Mouse (Mus musculus): ENCODE results near the gene Gm8050. TPM values are rescaled to one million over a fixed set of nuclear protein-coding genes. Genes with fewer than 3 reads are reported as not detected.
"Not testable (repeated sequence)": the region's sequence is repeated elsewhere in the genome, so short reads cannot be mapped to it uniquely, and the experiment has no call there.

Gm8050 gene
- not detected in 2 replicates for polyA plus RNA-seq (2015; fragmentation: Nextera tagmentation; extraction: Ambion mirVana)

- not testable (repeated sequence) for H3K9ac ChIP-seq; H3K9me3 ChIP-seq; ATAC-seq (ENCODE audit: low FRiP score, low read depth); H3K27ac ChIP-seq; H3K4me1 ChIP-seq; H3K4me2 ChIP-seq (replicated peaks); H3K27me3 ChIP-seq; H3K36me3 ChIP-seq; H3K4me3 ChIP-seq
- 64% methylated on average over 1 of the region's 2 CpGs for WGBS
Observed at GRCm38 (mm10) chr14:6720151-6720550, at the start of gene Gm8050. Gm8050 (minus strand) TSS chr14:6720251.

- H3K4me3 ChIP-seq, result peak overlapping the region; percentile 47
- not testable (repeated sequence) for H3K36me3 ChIP-seq; H3K27me3 ChIP-seq; H3K27ac ChIP-seq; ATAC-seq (ENCODE audit: low FRiP score, low read depth); H3K4me1 ChIP-seq; H3K9me3 ChIP-seq; H3K9ac ChIP-seq
- H3K4me2 ChIP-seq (replicated peaks), result peak overlapping the region; percentile 61
- WGBS, result 0% methylated on average over 2 of the region's 13 CpGs
Observed at GRCm38 (mm10) chr14:6757231-6757536, 37.1 kb upstream of the Gm8050 start.

GRCm38 (mm10) chr14:6756384-6757230 lies 36.6 kb upstream of the Gm8050 start:
- H3K4me1 ChIP-seq; H3K9me3 ChIP-seq; H3K27me3 ChIP-seq; ATAC-seq (ENCODE audit: low FRiP score, low read depth); H3K36me3 ChIP-seq; H3K27ac ChIP-seq: not testable (repeated sequence)
- peak overlapping the region; percentile 47 for H3K4me3 ChIP-seq
- H3K9ac ChIP-seq, result peak overlapping the region; percentile 55; the same call in 1 of the 2 replicates
- peak overlapping the region; percentile 61 for H3K4me2 ChIP-seq (replicated peaks)
- WGBS, result under 1% methylated on average over 37 of the region's 67 CpGs

GRCm38 (mm10) chr14:6742232-6742631 lies 22.2 kb upstream of the Gm8050 start, which contains the start of gene Gm3636:
Gm3636 (minus strand) TSS chr14:6742332.
- H3K27ac ChIP-seq; H3K27me3 ChIP-seq; ATAC-seq (ENCODE audit: low FRiP score, low read depth); H3K4me3 ChIP-seq; H3K4me1 ChIP-seq; H3K9me3 ChIP-seq; H3K36me3 ChIP-seq; H3K4me2 ChIP-seq (replicated peaks); H3K9ac ChIP-seq: not testable (repeated sequence)
- no CpG with 5 or more reads among the region's 2 CpGs for WGBS

GRCm38 (mm10) chr14:6684070-6684469 lies 36.0 kb downstream of the Gm8050 start, which contains the start of gene Gm10251:
Gm10251 (minus strand) TSS chr14:6684170.
- not testable (repeated sequence) for H3K4me2 ChIP-seq (replicated peaks); H3K27me3 ChIP-seq; H3K4me3 ChIP-seq; H3K36me3 ChIP-seq; H3K9ac ChIP-seq; H3K9me3 ChIP-seq; H3K27ac ChIP-seq; ATAC-seq (ENCODE audit: low FRiP score, low read depth); H3K4me1 ChIP-seq
- no CpG with 5 or more reads among the region's 1 CpGs for WGBS

Other genes with a start within 250 kb of the Gm8050 start
- not detected in 2 replicates for gene Gm8356, start 183.0 kb downstream of the Gm8050 start, polyA plus RNA-seq (2015; fragmentation: Nextera tagmentation; extraction: Ambion mirVana)
- 0.22 TPM in 1 of 2 replicates, not detected in the other for gene Gm3629, start 129.6 kb downstream of the Gm8050 start, polyA plus RNA-seq (2015; fragmentation: Nextera tagmentation; extraction: Ambion mirVana)
- gene Gm3460, start 97.8 kb downstream of the Gm8050 start, polyA plus RNA-seq (2015; fragmentation: Nextera tagmentation; extraction: Ambion mirVana), result not detected in 2 replicates
- gene Gm10251, start 36.1 kb downstream of the Gm8050 start, polyA plus RNA-seq (2015; fragmentation: Nextera tagmentation; extraction: Ambion mirVana), result not detected in 2 replicates
- gene Gm3636, start 22.1 kb upstream of the Gm8050 start, polyA plus RNA-seq (2015; fragmentation: Nextera tagmentation; extraction: Ambion mirVana), result 4.0 and 4.2 TPM in 2 replicates
- gene Gm8362, start 54.2 kb upstream of the Gm8050 start, polyA plus RNA-seq (2015; fragmentation: Nextera tagmentation; extraction: Ambion mirVana), result not detected in 2 replicates
- not detected in 2 replicates for gene Gm3642, start 120.1 kb upstream of the Gm8050 start, polyA plus RNA-seq (2015; fragmentation: Nextera tagmentation; extraction: Ambion mirVana)
- 0.74 and 0.94 TPM in 2 replicates for gene Gm3667, start 169.7 kb upstream of the Gm8050 start, polyA plus RNA-seq (2015; fragmentation: Nextera tagmentation; extraction: Ambion mirVana)